Mouse (Mus musculus) bone marrow, adult 2 months (tissue): Measurements from ENCODE around the gene Efr3b. TPM values are rescaled to one million over a fixed set of nuclear protein-coding genes. Genes with fewer than 3 reads are reported as not detected.

ENCODE experiments used
- H3K27ac ChIP-seq: fragments of 200-500 bp; 2 replicates; pipeline ENCODE4 v1.5.1; 2012; ENCODE audit warnings: low read depth, mild to moderate bottlenecking, control low read depth, inconsistent platforms, low read length; ENCODE audit not compliant: control insufficient read depth, poor library complexity, insufficient read depth
- H3K4me1 ChIP-seq: fragments of 200-500 bp; 2 replicates; pipeline ENCODE4 v1.6.1; 2011; ENCODE audit warnings: low read length; ENCODE audit not compliant: control insufficient read depth, insufficient read depth
- H3K4me3 ChIP-seq: fragments of 200-500 bp; replicated peaks from 2 replicates; pipeline ENCODE3; 2011; ENCODE audit warnings: mild to moderate bottlenecking, low read depth, low read length, control low read depth; ENCODE audit not compliant: control insufficient read depth
- CTCF ChIP-seq: fragments of 200-500 bp; IDR thresholded peaks from 2 replicates; pipeline ENCODE4 v1.5.1; 2011; ENCODE audit warnings: low read length, control low read depth; ENCODE audit not compliant: control insufficient read depth, insufficient read depth
- POLR2A ChIP-seq: fragments of 200-500 bp; IDR thresholded peaks from 2 replicates; pipeline ENCODE4 v1.6.1; 2011; ENCODE audit warnings: low read depth, mild to moderate bottlenecking, control low read depth, low read length, borderline replicate concordance; ENCODE audit not compliant: control insufficient read depth
- WGBS: fragments of 180-500 bp; shearing (Covaris S2); methylation state at CpG from one replicate; pipeline ENCODE4 v1.1.7; 2018; 5-methylcytosine and 5-hydroxymethylcytosine counted together
- polyA plus RNA-seq: library from polyadenylated mRNA; stranded (reverse); fragments of >200 nt; gene quantifications from 2 replicates; pipeline ENCODE4 v1.2.4, GENCODE M21; 2011; ENCODE audit warnings: low replicate concordance; ENCODE audit not compliant: missing spikeins, insufficient read depth, insufficient read length

Gene Efr3b
- 0.16 and 0.25 TPM in 2 replicates for polyA plus RNA-seq

DNA sequence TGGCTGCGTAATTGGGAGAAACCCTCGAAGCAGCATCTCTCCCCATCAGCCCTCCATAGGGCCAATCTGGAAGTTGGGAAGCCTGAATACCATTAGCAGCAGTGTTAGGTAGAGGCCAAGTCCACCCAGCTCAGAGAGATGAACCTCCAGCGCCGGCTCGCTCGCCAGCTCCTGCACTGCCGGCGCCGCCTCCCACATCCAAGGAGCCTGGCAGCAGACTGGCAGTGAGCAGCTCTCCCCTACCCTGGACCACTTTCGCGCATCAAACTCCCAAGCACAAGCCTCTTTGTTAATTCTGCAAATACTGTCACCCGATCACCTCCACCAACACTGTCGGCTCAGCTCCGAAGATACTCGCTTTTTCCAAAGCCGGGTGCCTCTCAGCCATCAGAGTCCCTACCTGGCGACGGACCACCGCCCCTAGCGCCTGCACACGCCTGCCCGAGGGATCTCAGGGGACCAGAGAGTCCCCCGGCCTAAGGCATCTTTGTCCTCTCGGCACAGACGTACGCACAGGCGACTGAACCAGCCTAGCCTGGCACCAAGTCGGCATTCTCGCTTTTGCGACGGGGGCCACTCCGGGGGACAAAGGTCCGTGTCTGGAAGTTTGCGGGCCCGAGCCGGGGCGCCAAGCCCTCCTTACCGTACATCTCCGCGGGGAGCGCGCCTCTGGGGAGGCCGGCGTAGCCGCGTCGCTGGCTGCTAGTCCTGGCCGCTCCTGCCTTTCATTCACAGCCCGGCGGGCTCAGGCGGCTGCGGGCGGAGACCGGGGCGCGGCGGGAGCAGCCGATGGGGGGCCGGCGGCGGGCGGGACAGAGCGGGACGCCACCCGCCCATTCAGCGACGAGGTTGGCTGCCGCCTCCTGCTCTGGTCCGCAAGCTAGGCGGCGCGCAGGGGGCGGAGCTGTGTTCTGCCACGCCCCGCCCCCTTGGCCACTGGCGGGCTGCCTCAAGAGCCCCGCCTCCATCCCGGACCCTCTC lies at the start of gene Efr3b:
TSS of gene Efr3b (minus strand) at position 855 of the 981 bp plus-strand sequence.
- no peak for TF ChIP-seq POLR2A
- no peak for TF ChIP-seq CTCF
- Histone ChIP-seq H3K27ac (no peak within 1 kb of the TSS), H3K4me1 (no peaks in the 10 kb centered on the region), H3K4me3 (no peak within 1 kb of the TSS)
- 2% methylated on average over 72 of the region's 78 CpGs for WGBS

DNA sequence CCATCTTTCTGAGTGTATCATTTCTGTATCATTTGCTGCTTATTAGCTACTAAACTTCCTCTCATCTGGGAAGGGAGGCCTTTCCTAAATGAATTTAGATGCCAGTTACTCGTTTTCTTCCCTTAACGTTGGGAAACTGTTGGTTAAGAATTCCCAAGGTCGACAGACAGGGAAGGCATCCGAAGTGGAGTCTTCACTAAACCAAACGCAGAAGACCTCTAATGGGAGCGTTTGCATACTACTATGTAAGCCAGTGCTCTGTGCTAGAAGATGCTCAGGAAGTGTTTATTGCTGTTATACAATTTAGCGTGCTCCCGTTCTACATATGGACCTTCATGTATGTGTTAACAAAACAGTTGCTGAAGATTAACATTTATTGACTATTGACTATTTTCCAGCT lies 44.7 kb upstream of the Efr3b start:
- TF ChIP-seq POLR2A: no peak
- TF ChIP-seq CTCF: no peak
- H3K27ac ChIP-seq: no peak overlapping the region
- no peak overlapping the region for H3K4me3 ChIP-seq
- 67% methylated on average over 8 of the region's 8 CpGs for WGBS
- no peaks in the 10 kb centered on the region for H3K4me1 ChIP-seq

GRCm38 (mm10) chr12:4082132-4083001 lies 43.7 kb upstream of the Efr3b start, which contains the start of gene Dnajc27:
Gene Dnajc27 (plus strand): TSS chr12:4082583.
- 8% methylated on average over 59 of the region's 59 CpGs for WGBS
- peak; percentile 53; the same call in 1 of the 2 replicates for TF ChIP-seq POLR2A
- no peak for TF ChIP-seq CTCF
- Histone ChIP-seq H3K27ac (peak within 1 kb of the TSS; percentile 90), H3K4me3 (peak within 1 kb of the TSS; percentile 86), H3K4me1 (no peaks in the 10 kb centered on the region)

DNA sequence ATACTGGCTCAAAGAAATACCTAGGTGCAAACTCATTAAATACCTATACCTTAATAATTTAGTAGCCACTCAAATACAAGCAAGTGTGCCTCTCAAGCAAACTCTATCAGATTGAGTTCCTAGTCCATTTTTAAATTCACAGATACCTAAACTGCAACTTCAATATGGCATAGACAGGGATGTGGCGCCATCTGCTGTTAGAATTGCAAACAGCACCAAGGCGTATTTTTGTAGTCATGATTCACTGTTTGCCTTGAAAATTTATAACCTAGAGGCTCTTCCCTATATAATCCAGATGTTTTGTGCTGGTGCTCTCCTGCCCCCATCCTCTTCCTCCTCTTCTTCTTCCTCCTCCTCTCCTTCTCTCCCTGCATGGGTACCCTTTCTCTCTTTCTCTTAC lies 41.6 kb upstream of the Efr3b start:
- TF ChIP-seq POLR2A: no peak
- TF ChIP-seq CTCF: peak; percentile 34; the same call in 1 of the 2 replicates
- Histone ChIP-seq H3K4me1 (no peaks in the 10 kb centered on the region), H3K27ac (no peak overlapping the region), H3K4me3 (no peak overlapping the region)
- WGBS: 0% methylated on average over 2 of the region's 2 CpGs

DNA sequence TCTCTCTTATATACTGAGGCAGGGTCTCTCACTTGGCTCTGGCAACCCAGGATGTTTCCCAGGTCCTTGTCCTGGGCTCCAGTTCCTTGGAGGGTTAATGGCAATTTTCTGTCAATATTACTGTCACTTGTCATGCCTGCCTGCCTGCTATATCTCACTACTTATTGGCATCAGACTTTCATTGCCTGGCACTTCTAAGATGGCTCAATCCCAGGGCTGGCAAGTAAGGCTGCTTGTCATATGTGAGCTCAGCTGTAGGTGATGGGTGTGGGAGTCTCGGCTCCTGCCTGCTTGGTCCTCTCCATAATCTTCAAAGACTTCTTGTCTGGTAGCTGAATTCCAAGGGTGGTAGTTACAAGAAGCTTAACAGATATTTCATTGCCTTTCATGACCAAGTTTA lies 39.4 kb upstream of the Efr3b start:
- TF ChIP-seq CTCF (no peak), POLR2A (no peak)
- WGBS: 63% methylated on average over 1 of the region's 1 CpGs
- H3K4me1 ChIP-seq: no peaks in the 10 kb centered on the region

GRCm38 (mm10) chr12:4076383-4076782 lies 37.7 kb upstream of the Efr3b start:
- no peak overlapping the region for H3K4me3 ChIP-seq
- no peaks in the 10 kb centered on the region for H3K4me1 ChIP-seq
- no peak overlapping the region for H3K27ac ChIP-seq
- TF ChIP-seq POLR2A: no peak
- TF ChIP-seq CTCF: no peak

More for the DNA sequence above, 39.4 kb upstream of the Efr3b start:
- Histone ChIP-seq H3K4me3 (no peak overlapping the region), H3K27ac (no peak overlapping the region)

- no peak overlapping the region for H3K4me3 ChIP-seq
- H3K27ac ChIP-seq: no peak overlapping the region
- 79% methylated on average over 8 of the region's 8 CpGs for WGBS
- no peaks in the 10 kb centered on the region for H3K4me1 ChIP-seq
- TF ChIP-seq POLR2A (no peak), CTCF (no peak)
Measured at GRCm38 (mm10) chr12:4075407-4075806, 36.7 kb upstream of the Efr3b start.

- H3K27ac ChIP-seq: no peak overlapping the region
- no peak overlapping the region for H3K4me3 ChIP-seq
- TF ChIP-seq CTCF (no peak), POLR2A (no peak)
- H3K4me1 ChIP-seq: no peaks in the 10 kb centered on the region
- WGBS: 84% methylated on average over 9 of the region's 9 CpGs
Measured at GRCm38 (mm10) chr12:4071671-4072070, 33.0 kb upstream of the Efr3b start.
